Mouse (Mus musculus): ENCODE measurements around the gene Bsph1. TPM values are rescaled to one million over a fixed set of nuclear protein-coding genes. Genes with fewer than 3 reads are reported as not detected.
A peak's percentile ranks its signal among the peaks of the same experiment; 100 is the strongest.
"Not testable (repeated sequence)": the region's sequence is repeated elsewhere in the genome, so short reads cannot be mapped to it uniquely, and the experiment has no call there.

Bsph1 gene
- polyA plus RNA-seq (2012; rRNA removed) = not detected in 2 replicates

GRCm38 (mm10) chr7:13450541-13450940, at the start of gene Bsph1:
Gene Bsph1, plus strand, starts transcription at chr7:13450841.
- not testable (repeated sequence) for H3K27ac ChIP-seq (ENCODE audit: insufficient read depth, low read depth, low read length); H3K4me1 ChIP-seq (ENCODE audit: control insufficient read depth, insufficient read depth, low read length); H3K27me3 ChIP-seq (replicated peaks; ENCODE audit: control insufficient read depth, insufficient read depth, low read length); H3K4me3 ChIP-seq (ENCODE audit: insufficient read depth, low read depth, low read length); DNase-seq; H3K36me3 ChIP-seq (ENCODE audit: control insufficient read depth, insufficient read depth, low read length)
- 56% methylated on average over 1 of the region's 1 CpGs for WGBS

DNA sequence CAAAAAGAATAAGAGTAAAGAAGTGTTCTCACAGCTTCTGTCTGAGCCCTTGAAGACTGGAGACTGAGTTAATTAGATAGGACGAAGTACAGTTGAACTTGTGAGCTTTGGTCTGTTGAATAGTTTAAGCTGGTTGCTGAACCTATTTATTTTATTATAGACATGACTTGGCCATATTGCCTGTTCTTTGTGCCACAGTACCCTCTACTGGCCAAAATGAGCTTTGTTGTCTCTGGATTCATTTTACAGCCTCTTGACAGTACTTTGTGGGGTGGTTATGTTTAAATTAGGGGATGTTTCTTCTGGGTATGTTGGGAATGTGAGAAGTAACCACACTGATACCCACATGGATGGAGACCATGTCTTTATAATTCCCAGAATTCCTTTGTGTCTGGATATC, 60.9 kb downstream of the Bsph1 start:
- Histone ChIP-seq H3K27me3 (replicated peaks; ENCODE audit: control insufficient read depth, insufficient read depth, low read length) (no peaks in the 10 kb centered on the region), H3K36me3 (ENCODE audit: control insufficient read depth, insufficient read depth, low read length) (no peaks in the 10 kb centered on the region), H3K4me1 (ENCODE audit: control insufficient read depth, insufficient read depth, low read length) (no peaks in the 10 kb centered on the region), H3K27ac (ENCODE audit: insufficient read depth, low read depth, low read length) (no peak overlapping the region), H3K4me3 (ENCODE audit: insufficient read depth, low read depth, low read length) (no peak overlapping the region)
- DNase-seq = peak; percentile 44
- WGBS = 30% methylated on average over 1 of the region's 1 CpGs
- no peak for TF ChIP-seq POLR2A (IDR thresholded peaks at IDR 0.05; ENCODE audit: low read depth, low read length)
- TF ChIP-seq CTCF (conservative IDR thresholded peaks at IDR 0.05; ENCODE audit: insufficient read depth, insufficient read length, low read depth, low read length) = no peak

Other genes starting within 250 kb of the Bsph1 start
- not detected in 2 replicates for gene Vmn1r89, start 237.8 kb upstream of the Bsph1 start, polyA plus RNA-seq (2012; rRNA removed)
- 3.4 TPM in 2 replicates for gene Lig1, start 173.6 kb upstream of the Bsph1 start, polyA plus RNA-seq (2012; rRNA removed)
- gene Zswim9, start 172.1 kb upstream of the Bsph1 start, polyA plus RNA-seq (2012; rRNA removed) = 3.2 and 4.0 TPM in 2 replicates
- gene Pla2g4c, start 126.2 kb upstream of the Bsph1 start, polyA plus RNA-seq (2012; rRNA removed) = 0.03 and 0.05 TPM in 2 replicates
- not detected in 2 replicates for gene Cabp5, start 52.7 kb upstream of the Bsph1 start, polyA plus RNA-seq (2012; rRNA removed)
- gene Bsph2, start 120.2 kb downstream of the Bsph1 start, polyA plus RNA-seq (2012; rRNA removed) = not detected in 2 replicates
- gene Sult2a5, start 173.1 kb downstream of the Bsph1 start, polyA plus RNA-seq (2012; rRNA removed) = not detected in 2 replicates

All from kidney, adult 2 months (tissue).